ENCODE assay signal across 8 mouse cellular contexts in genomic region chr11:77348142-77348741, GRCm38 (mm10).
DNase-seq lines count a peak whose midpoint lies in the region; ATAC-seq lines count a peak whose summit lies in the region.

No protein-coding gene starts in this region.

- no peaks in the 10 kb centered on the region for H3K27me3 ChIP-seq in forebrain, embryonic 14.5 days (replicated peaks; ENCODE audit: control insufficient read depth, insufficient read depth, low read length)
- H3K27me3 ChIP-seq in neural tube, embryonic 14.5 days (ENCODE audit: control insufficient read depth, insufficient read depth, low read length): no peaks in the 10 kb centered on the region

- DNase-seq in ES-CJ7 (ENCODE audit: low read depth, low spot score): peak; percentile 77
- DNase-seq in cerebellum, adult 11 months: peak; percentile 73
- peak; percentile 85 for DNase-seq in forebrain, embryonic 14.5 days (ENCODE audit: low spot score)
- DNase-seq in heart, postnatal 14 days: peak; percentile 98
- DNase-seq in large intestine, adult 2 months (ENCODE audit: low read depth, low spot score): peak; percentile 54
- DNase-seq in lung, adult 18-20 months: peak; percentile 91 to 94
- peak; percentile 97 for DNase-seq in testis, postnatal 10 days (ENCODE audit: low spot score)

- under 1% methylated on average over 54 of the region's 54 CpGs for WGBS in forebrain, embryonic 14.5 days
- under 1% methylated on average over 54 of the region's 54 CpGs for WGBS in large intestine, adult 2 months
- under 1% methylated on average over 54 of the region's 54 CpGs for WGBS in neural tube, embryonic 14.5 days

- H3K9ac ChIP-seq in forebrain, embryonic 14.5 days (ENCODE audit: low read length): peak overlapping the region; percentile 61
- peak overlapping the region; percentile 54 for H3K9ac ChIP-seq in neural tube, embryonic 14.5 days (replicated peaks; ENCODE audit: low read depth, low read length)

- H3K4me1 ChIP-seq in forebrain, embryonic 14.5 days (ENCODE audit: control insufficient read depth, insufficient read depth, low read length): peaks cover 6% of the 10 kb centered on the region; the same call in 1 of the 2 replicates
- H3K4me1 ChIP-seq in neural tube, embryonic 14.5 days (ENCODE audit: control insufficient read depth, insufficient read depth, low read length): no peaks in the 10 kb centered on the region

- intact Hi-C loops in heart, postnatal 14 days (cut with DNase I): loop anchor here (2.0 kb wide), 1 partner anchor 97 kb away; no protein-coding TSS in a partner anchor

- H3K4me3 ChIP-seq in forebrain, embryonic 14.5 days (ENCODE audit: low read depth, low read length): peak overlapping the region; percentile 48
- peak overlapping the region; percentile 49 for H3K4me3 ChIP-seq in neural tube, embryonic 14.5 days (ENCODE audit: low read depth, low read length)

- no peak overlapping the region for H3K27ac ChIP-seq in forebrain, embryonic 14.5 days (ENCODE audit: low read depth, low read length)
- no peak overlapping the region for H3K27ac ChIP-seq in neural tube, embryonic 14.5 days (ENCODE audit: low read depth, low read length)

- peak; percentile 99 for ATAC-seq in forebrain, embryonic 14.5 days
- peak; percentile 94 for ATAC-seq in neural tube, embryonic 14.5 days (ENCODE audit: low read depth)

- H3K4me2 ChIP-seq in forebrain, embryonic 14.5 days (ENCODE audit: low read length): peak overlapping the region; percentile 67
- H3K4me2 ChIP-seq in neural tube, embryonic 14.5 days (ENCODE audit: low read depth, low read length): peak overlapping the region; percentile 92

- no peaks in the 10 kb centered on the region for H3K9me3 ChIP-seq in forebrain, embryonic 14.5 days (replicated peaks; ENCODE audit: control insufficient read depth, low read length)
- no peaks in the 10 kb centered on the region for H3K9me3 ChIP-seq in neural tube, embryonic 14.5 days (ENCODE audit: control insufficient read depth, low read length)

- no peaks in the 10 kb centered on the region for H3K36me3 ChIP-seq in forebrain, embryonic 14.5 days (ENCODE audit: control insufficient read depth, insufficient read depth, low read length)
- no peaks in the 10 kb centered on the region for H3K36me3 ChIP-seq in neural tube, embryonic 14.5 days (ENCODE audit: control insufficient read depth, insufficient read depth, low read length)
